Mouse (Mus musculus): ENCODE measurements around the gene Olfr385. TPM values are rescaled to one million over a fixed set of nuclear protein-coding genes. Genes with fewer than 3 reads are reported as not detected.

The Olfr385 gene
- polyA plus RNA-seq (2012; rRNA removed), result not detected in 2 replicates

GRCm38 (mm10) chr11:73592908-73593307 is at the start of gene Olfr385:
TSS of gene Olfr385 (minus strand) at chr11:73593008.

GRCm38 (mm10) chr11:73598294-73598693 is 5.5 kb upstream of the Olfr385 start, which contains the start of gene Olfr384:
TSS of gene Olfr384 (plus strand) at chr11:73598594.

Other genes starting within 250 kb of the Olfr385 start
- not detected in 2 replicates for gene Olfr20, start 242.2 kb downstream of the Olfr385 start, polyA plus RNA-seq (2012; rRNA removed)
- not detected in 2 replicates for gene Olfr376, start 221.8 kb downstream of the Olfr385 start, polyA plus RNA-seq (2012; rRNA removed)
- not detected in 2 replicates for gene Olfr1, start 193.4 kb downstream of the Olfr385 start, polyA plus RNA-seq (2012; rRNA removed)
- not detected in 2 replicates for gene Olfr378, start 164.5 kb downstream of the Olfr385 start, polyA plus RNA-seq (2012; rRNA removed)
- not detected in 2 replicates for gene Olfr380, start 135.5 kb downstream of the Olfr385 start, polyA plus RNA-seq (2012; rRNA removed)
- not detected in 2 replicates for gene Olfr381, start 101.4 kb downstream of the Olfr385 start, polyA plus RNA-seq (2012; rRNA removed)
- gene Olfr382, start 75.8 kb downstream of the Olfr385 start, polyA plus RNA-seq (2012; rRNA removed), result not detected in 2 replicates
- gene Olfr384, start 5.6 kb upstream of the Olfr385 start, polyA plus RNA-seq (2012; rRNA removed), result not detected in 2 replicates
- not detected in 2 replicates for gene Zfp735, start 95.8 kb upstream of the Olfr385 start, polyA plus RNA-seq (2012; rRNA removed)
- not detected in 2 replicates for gene Olfr389, start 187.7 kb upstream of the Olfr385 start, polyA plus RNA-seq (2012; rRNA removed)
- gene Olfr390, start 190.0 kb upstream of the Olfr385 start, polyA plus RNA-seq (2012; rRNA removed), result not detected in 2 replicates
- not detected in 2 replicates for gene Olfr391-ps, start 210.0 kb upstream of the Olfr385 start, polyA plus RNA-seq (2012; rRNA removed)
- not detected in 2 replicates for gene Olfr392, start 224.0 kb upstream of the Olfr385 start, polyA plus RNA-seq (2012; rRNA removed)

All from central nervous system, embryonic 11.5 days (tissue).